Mouse (Mus musculus): Measurements from ENCODE around the gene Cyp27b1. TPM values are rescaled to one million over a fixed set of nuclear protein-coding genes. Genes with fewer than 3 reads are reported as not detected.

Cyp27b1 gene
- polyA plus RNA-seq (2012; rRNA removed), result 0.88 and 0.91 TPM in 2 replicates

GRCm38 (mm10) chr10:127047954-127048353 is at the start of gene Cyp27b1:
Gene Cyp27b1, plus strand, starts transcription at chr10:127048250.

GRCm38 (mm10) chr10:127000529-127000928 is 47.5 kb upstream of the Cyp27b1 start, which contains the start of gene Avil:
Gene Avil, plus strand, starts transcription at chr10:127000709.

GRCm38 (mm10) chr10:127030336-127031296 is 17.4 kb upstream of the Cyp27b1 start, which contains the start of gene Tsfm:
Gene Tsfm, minus strand, starts transcription at chr10:127030840.

GRCm38 (mm10) chr10:127041274-127041766 is 6.7 kb upstream of the Cyp27b1 start, which contains the start of the genes Mettl1 and Eef1akmt3:
Gene Mettl1, plus strand, starts transcription at chr10:127041414.
Gene Eef1akmt3, minus strand, starts transcription at chr10:127041513.

GRCm38 (mm10) chr10:127059968-127060916 is 12.2 kb downstream of the Cyp27b1 start, which contains the start of gene March9:
Gene March9, minus strand, starts transcription at chr10:127060184.

GRCm38 (mm10) chr10:127063239-127063872 is 15.3 kb downstream of the Cyp27b1 start, which contains the start of gene Cdk4:
Gene Cdk4, plus strand, starts transcription at chr10:127063534.

GRCm38 (mm10) chr10:127070190-127071121 is 22.4 kb downstream of the Cyp27b1 start, which contains the start of gene Tspan31:
Gene Tspan31, minus strand, starts transcription at chr10:127070264.

GRCm38 (mm10) chr10:127075080-127075479 is 27.0 kb downstream of the Cyp27b1 start, which contains the start of gene Agap2:
Gene Agap2, plus strand, starts transcription at chr10:127075284.

Other genes starting within 250 kb of the Cyp27b1 start
- 11.9 and 12.4 TPM in 2 replicates for gene Atp23, start 146.9 kb upstream of the Cyp27b1 start, polyA plus RNA-seq (2012; rRNA removed)
- gene Ctdsp2, start 69.5 kb upstream of the Cyp27b1 start, polyA plus RNA-seq (2012; rRNA removed), result 49.6 and 51.2 TPM in 2 replicates
- gene Avil, start 47.5 kb upstream of the Cyp27b1 start, polyA plus RNA-seq (2012; rRNA removed), result 0.31 and 2.3 TPM in 2 replicates
- gene Tsfm, start 17.4 kb upstream of the Cyp27b1 start, polyA plus RNA-seq (2012; rRNA removed), result 40.5 and 47.7 TPM in 2 replicates
- 16.7 and 18.3 TPM in 2 replicates for gene Mettl1, start 6.8 kb upstream of the Cyp27b1 start, polyA plus RNA-seq (2012; rRNA removed)
- gene Eef1akmt3, start 6.7 kb upstream of the Cyp27b1 start, polyA plus RNA-seq (2012; rRNA removed), result 0.39 and 0.47 TPM in 2 replicates
- 37.5 and 40.2 TPM in 2 replicates for gene March9, start 11.9 kb downstream of the Cyp27b1 start, polyA plus RNA-seq (2012; rRNA removed)
- gene Cdk4, start 15.3 kb downstream of the Cyp27b1 start, polyA plus RNA-seq (2012; rRNA removed), result 579 and 618 TPM in 2 replicates
- 74.7 and 75.1 TPM in 2 replicates for gene Tspan31, start 22.0 kb downstream of the Cyp27b1 start, polyA plus RNA-seq (2012; rRNA removed)
- 143 and 168 TPM in 2 replicates for gene Agap2, start 27.0 kb downstream of the Cyp27b1 start, polyA plus RNA-seq (2012; rRNA removed)
- gene Os9, start 72.9 kb downstream of the Cyp27b1 start, polyA plus RNA-seq (2012; rRNA removed), result 71.6 and 74.0 TPM in 2 replicates
- 62.2 and 78.3 TPM in 2 replicates for gene B4galnt1, start 117.0 kb downstream of the Cyp27b1 start, polyA plus RNA-seq (2012; rRNA removed)
- 0.56 and 1.0 TPM in 2 replicates for gene Slc26a10, start 132.4 kb downstream of the Cyp27b1 start, polyA plus RNA-seq (2012; rRNA removed)
- gene Arhgef25, start 141.8 kb downstream of the Cyp27b1 start, polyA plus RNA-seq (2012; rRNA removed), result 75.2 and 81.9 TPM in 2 replicates
- gene Dtx3, start 147.5 kb downstream of the Cyp27b1 start, polyA plus RNA-seq (2012; rRNA removed), result 422 and 436 TPM in 2 replicates
- 23.6 and 23.7 TPM in 2 replicates for gene Pip4k2c, start 163.3 kb downstream of the Cyp27b1 start, polyA plus RNA-seq (2012; rRNA removed)
- 162 and 165 TPM in 2 replicates for gene Kif5a, start 215.1 kb downstream of the Cyp27b1 start, polyA plus RNA-seq (2012; rRNA removed)
- 336 TPM in 2 replicates for gene Dctn2, start 218.1 kb downstream of the Cyp27b1 start, polyA plus RNA-seq (2012; rRNA removed)
- 26.6 and 33.0 TPM in 2 replicates for gene Mbd6, start 240.8 kb downstream of the Cyp27b1 start, polyA plus RNA-seq (2012; rRNA removed)

Measured in central nervous system, embryonic 18 days (tissue).